Mouse (Mus musculus): Measurements from ENCODE around the gene 1110032A03Rik.

The 1110032A03Rik gene

DNA sequence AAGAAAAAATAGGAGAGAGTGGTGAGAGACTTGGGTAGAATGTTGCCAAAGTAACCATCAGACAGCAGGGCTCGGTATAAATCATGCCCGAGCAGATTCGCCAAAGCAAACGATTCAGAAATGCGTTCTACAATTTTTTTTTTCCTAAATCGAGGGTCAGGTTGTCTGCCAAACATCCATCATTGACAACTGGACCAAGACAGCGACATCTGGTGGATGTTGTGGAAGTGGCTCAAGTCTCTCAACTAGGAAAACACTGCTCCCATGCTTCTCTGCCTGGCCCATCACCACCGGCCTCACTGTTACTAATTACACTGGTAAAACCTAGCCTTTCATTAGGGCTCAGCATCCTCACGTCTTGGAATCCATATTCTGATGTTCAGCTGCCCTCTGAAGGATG is 40.3 kb downstream of the 1110032A03Rik start:
- peak; percentile 51 for DNase-seq (ENCODE audit: low read depth, low spot score)

DNA sequence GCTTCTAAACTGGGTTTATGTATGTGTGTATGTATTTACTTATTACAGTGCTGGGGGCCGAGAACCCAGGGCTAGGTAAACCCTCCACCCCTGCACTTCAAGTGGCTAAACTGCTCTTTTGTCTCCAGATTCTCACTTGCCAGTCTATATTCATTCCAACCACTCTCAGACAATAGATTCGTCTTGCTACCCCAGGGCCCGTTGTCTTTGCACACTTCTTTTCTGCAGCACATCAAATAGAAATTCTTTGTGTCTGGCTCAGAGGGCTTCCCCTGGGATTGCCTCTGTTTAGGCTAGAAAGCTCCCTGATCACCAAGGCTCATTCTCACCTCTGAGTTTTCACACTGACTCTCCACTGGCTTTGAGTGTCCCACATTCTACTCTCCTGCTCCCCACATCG is 42.8 kb downstream of the 1110032A03Rik start:
- DNase-seq (ENCODE audit: low read depth, low spot score), result no peak

DNA sequence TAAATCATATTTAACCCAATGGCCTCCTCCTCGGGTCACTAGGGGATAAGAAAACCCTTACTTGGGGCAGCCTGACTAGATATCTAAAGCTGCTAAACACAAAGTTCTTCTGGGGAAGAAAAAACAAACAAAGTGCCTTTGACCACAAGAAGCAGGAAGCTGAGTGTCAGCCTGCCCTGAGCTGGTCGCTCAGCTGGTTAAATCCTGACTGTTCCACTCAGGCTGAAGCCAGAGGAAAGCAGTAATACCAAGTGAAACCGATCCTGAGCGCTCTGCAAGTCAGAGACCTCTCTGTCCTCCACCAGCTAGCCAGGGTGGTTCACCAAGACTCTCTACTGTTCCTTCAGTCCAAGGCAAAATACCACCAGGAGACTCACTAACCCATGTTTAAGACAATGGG is 45.7 kb downstream of the 1110032A03Rik start:
- no peak for DNase-seq (ENCODE audit: low read depth, low spot score)

DNA sequence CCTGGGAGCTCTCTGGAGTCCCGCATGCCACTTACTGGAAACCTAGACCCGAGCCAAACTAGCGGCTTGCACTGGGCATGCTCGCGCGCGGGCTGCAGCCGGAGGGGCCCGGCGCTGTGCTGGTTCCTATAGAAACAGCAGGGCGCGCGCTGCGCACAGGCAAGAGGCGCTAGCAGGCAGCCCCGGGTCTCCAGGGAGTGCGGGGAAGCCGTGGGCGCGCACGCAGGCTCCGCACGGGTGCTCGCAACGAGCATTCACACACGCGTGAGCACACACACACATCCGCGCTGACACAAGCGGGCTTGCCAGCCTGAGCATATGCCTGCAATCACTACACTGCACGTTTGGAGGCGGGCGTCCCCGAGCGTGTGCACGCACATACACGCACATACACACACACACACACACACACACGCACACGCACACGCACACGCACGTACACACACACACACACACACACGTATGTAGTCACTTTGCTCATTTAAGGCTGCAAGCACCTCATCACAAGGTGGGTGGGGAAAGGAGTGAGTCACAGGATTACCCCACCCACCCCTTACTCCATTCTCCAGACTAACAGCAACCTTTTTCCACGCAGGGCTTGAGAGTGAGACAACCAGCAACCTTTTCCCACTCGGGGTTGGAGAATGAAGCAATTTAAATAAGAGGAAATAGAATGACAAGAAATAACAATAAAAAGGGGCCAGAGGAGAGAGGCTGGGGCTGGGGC is 47.2 kb downstream of the 1110032A03Rik start:
- peak; percentile 66 for DNase-seq (ENCODE audit: low read depth, low spot score)

DNA sequence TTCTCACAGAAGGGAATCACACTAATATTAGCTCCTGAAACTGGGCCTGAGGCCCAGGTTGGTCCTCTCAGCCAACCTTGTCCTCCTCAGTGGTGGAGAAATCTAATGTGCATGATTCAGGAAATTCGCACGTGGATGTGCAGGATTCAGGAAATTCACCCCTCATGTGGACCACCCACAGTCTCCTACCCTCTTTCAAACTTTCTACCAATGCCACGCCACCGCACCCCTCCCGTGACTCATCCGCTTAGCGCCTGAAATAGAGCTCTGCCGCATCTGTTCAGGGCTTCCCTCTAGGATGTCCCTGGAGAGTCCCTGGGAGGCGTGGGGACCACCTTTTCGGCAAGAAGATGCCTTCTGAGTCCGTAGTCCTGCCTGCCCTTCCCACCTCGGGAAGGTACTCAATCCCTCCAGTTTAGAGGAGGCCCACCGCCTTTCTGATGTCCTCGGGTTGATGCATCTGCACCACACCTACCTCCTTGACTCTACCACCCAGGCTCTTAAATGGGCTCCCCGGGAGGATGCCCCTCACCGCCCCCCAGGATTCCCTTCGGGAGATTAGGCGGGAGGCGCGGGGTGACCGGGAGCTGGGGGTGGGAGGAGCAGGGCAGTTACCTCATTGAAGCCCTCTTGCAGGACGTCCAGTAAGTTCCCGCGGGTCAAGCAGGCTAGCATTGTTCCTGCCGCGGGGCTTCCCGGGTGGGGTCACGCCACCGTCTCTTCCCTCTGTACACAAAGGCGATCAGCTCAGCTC is 48.0 kb downstream of the 1110032A03Rik start:
- DNase-seq (ENCODE audit: low read depth, low spot score), result no peak

DNA sequence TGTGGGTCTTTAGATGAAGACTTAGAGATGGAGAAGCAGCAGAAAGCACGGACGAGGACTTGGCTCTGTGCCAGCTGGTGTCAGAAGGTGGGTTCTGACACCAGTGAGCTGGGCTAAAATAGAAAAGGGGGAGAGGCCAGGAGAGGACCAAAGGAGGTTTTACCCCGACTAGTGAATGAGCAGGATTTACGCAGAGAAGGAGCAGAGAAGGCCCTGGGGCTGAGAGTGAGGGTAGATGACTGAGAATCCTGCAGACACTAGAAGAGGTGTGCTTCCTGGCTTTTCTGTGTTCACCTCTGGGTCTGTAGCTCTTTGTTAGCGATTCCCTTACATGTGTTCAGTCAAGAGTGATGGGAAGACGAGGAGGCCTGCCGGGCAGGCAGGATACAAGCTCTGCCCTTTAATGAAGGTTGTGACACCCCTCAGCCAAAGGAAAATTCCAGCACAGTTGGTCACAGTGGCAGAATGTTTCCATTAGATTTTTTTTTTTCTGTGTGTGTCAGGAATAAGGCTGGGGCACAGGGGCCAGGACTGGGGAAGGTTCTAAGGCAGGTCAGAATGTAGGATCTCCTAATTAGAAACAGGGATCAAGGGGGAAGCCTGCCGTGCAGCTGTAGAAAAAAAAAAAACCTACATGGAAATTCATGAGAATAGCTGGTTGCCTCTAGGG is 49.3 kb downstream of the 1110032A03Rik start:
- no peak for DNase-seq (ENCODE audit: low read depth, low spot score)

DNA sequence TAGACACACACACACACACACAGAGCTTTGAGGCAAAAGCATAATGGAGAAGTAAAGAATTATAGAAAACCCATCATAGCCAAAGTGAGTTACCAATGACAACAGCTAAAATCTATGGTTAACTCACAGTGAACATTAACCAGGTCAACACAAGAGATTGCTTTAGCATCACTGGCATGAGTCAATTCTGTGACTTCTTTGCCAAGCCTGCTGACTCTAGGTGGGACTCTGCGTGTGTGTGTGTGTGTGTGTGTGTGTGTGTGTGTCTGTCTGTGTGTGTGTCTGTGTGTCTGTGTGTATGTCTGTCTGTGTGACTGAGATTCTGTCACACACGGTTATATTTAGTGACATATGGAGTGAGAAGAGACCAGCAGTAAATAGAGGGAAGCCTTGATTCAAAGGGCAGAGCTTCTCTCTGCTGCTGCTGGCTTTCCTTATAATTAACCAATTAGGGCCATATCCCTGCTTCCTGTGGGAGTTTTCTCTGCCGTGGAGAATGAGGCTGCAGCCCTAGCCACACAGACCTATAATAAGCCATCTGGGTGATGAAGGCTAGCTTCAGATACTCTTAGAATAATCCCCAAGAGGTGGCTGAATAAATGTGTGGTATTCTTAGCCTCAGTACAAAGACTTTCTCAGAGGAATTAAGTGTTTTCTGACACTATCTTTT is 50.5 kb downstream of the 1110032A03Rik start:
- DNase-seq (ENCODE audit: low read depth, low spot score), result no peak

DNA sequence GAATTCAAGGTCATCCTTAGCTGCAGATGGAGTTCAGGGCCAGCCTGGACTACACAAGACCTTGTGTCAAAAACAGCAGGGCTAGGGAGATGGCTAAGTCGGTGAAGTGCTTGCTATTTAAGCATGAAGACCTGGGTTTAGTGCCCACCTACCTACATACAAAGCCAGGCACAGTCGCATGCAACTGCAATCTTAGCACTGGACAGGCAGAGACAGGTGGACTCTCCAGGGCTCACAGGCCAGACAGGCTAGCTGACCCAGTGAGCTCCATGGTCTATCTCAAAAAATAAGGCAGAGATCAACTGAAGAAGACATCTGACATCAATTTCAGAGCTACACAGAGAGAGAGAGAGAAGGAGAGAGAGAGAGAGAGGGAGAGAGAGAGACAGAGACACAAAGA is 51.2 kb downstream of the 1110032A03Rik start:
- DNase-seq (ENCODE audit: low read depth, low spot score), result no peak

DNA sequence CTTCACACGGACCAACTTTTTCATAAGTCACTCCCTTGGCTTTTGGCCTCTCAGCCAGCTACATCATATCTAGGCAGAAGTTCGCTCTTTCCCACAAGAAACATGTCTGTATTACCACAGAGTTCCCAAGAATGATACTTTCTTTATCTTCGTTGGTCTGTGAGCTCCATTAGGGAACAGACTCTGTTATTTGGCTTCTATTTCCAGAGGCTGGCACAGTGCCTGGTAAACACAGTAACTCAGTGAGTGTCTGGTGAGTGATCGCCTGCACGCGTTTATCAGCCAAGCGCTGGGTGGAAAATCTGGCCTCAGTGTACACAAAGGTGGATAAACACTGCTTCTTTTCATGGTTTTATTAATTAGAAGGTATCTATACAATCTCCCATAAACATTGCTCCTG is 51.9 kb downstream of the 1110032A03Rik start:
- no peak for DNase-seq (ENCODE audit: low read depth, low spot score)

DNA sequence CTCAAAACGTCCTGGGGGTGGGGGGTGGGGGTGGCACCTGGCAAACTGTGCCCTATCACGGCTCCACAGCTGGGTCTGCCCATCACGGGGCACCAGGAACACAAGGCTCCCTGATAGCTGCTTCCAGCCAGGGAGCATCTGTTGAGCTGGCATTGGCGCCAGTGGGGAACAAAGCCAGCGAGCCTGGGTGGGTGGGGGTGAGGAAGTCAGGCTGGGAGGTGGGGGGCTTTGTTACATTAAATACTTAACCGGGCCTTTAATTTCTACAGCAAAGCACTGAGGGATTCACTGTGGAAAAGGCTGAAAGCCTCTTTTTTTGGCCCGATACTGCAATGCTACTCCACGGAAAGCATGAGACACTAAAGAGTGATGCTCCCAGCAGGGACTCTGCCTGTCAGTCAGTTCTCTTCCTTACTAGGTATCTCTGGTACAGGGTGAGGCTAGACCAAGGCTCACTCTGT is 52.8 kb downstream of the 1110032A03Rik start:
- DNase-seq (ENCODE audit: low read depth, low spot score), result no peak

DNA sequence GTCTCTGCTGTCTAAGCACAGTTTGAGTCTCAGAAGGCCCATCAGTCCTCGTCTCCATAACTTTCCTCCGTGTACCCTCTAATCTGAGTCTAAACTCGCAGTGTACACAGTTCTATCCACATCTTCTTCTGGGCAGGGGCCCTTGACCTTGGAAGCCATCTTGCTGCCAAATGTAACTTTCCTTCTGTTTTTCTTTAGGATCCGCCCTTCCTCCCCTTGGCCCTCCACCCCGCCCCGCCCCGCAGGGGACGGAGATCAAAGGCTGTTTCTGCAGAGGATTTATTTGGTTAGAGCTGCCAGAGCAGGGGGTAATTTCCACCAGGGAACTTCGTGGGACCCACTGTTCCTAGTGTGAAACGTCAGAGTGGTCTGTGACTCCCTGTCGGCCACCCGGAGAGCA is 54.3 kb downstream of the 1110032A03Rik start:
- no peak for DNase-seq (ENCODE audit: low read depth, low spot score)

DNA sequence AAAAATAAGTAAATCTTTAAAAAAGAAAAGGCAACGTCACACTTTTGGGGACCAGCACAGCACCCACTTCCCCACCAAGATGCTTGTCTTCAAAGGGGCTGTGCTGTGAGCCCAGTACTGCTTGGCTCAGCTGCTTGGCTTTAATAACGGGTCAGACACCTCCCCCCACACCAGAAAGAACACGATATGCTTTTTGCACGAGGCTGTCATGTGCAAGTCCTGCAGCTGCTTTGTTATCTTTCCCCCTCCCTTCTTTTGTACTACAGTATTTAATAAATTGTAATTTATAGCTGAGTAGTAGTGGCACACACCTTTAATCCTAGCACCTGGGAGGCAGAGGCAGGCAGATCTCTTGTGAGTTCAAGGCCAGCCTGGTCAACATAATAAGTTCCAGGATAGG is 56.4 kb downstream of the 1110032A03Rik start:
- no peak for DNase-seq (ENCODE audit: low read depth, low spot score)

DNA sequence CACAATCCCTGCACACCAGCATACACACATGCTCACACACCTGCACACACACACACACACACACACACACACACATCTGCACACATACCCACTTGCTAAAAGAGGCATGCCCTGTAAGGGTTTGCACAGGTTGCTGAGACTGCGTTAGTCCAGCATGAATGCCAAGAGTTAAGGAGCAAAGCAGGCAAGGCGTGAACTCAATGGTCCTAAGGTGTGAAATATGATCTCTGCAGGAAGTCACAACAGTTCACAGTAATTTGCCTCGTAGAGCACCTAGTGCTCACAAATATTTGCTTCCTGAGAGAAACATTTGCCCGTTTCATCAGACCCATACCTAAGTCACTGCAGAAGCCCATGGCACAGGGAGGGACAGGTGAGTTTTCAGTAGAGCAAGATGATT is 61.1 kb downstream of the 1110032A03Rik start:
- DNase-seq (ENCODE audit: low read depth, low spot score), result no peak
